Mouse (Mus musculus) lung, postnatal 10 days (tissue): ENCODE measurements at regions not wholly inside any gene's neighbourhood (a gene's known extent, or its start where the extent isn't known, plus 50 kb on each side); places are given as distances from the start of the nearest gene placed in this dataset.
"Not testable (repeated sequence)": the region's sequence is repeated elsewhere in the genome, so short reads cannot be mapped to it uniquely, and the experiment has no call there.

Experiments used
- DNase-seq: peaks from one replicate; pipeline ENCODE4 v3.0.0; 2021

DNA sequence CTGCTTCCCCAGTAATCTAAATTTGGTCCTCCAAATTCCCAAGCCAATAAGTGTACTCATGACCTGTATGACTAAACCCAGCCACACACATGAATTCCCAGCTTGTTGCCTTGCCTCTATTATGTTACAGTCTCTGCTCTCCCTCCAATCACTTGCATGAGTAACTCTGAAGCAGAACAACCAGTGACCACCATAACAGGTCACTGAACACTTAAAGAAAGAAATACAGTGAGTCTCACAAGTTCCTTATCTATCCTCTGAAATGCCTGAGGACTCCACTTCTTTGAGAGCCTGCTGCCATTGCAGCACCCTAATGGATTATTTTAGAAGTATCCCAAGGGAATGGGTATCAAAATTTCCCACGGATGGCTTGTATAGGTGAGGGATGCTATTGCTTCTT, 909.7 kb downstream of the Sorcs3 start:
- no peak for DNase-seq

DNA sequence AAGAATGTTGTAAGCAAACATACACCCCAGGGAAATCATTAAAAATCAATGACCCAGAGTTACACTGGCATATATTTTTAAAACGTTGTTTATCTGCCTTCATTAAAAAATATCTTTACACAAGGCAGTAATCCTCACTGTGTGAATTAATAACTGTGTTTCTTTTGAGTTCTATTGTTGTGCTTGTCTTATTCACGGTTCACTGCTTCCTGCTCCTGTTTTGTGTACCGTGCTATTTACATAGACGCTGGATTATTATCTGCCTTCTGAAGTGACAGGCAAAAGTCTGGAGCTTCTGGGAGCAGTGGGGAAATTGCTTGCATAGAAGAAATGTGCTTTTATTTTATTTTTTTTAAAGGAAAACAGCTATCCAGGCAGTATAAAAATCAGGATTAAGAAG, 925.8 kb downstream of the Sorcs3 start:
- DNase-seq = no peak

- no peak for DNase-seq
These were observed 966.3 kb downstream of the Sorcs3 start for GRCm38 (mm10) chr19:49172078-49172477.

- no peak for DNase-seq
These were observed 1002.1 kb downstream of the Sorcs3 start for GRCm38 (mm10) chr19:49207971-49208370.

DNA sequence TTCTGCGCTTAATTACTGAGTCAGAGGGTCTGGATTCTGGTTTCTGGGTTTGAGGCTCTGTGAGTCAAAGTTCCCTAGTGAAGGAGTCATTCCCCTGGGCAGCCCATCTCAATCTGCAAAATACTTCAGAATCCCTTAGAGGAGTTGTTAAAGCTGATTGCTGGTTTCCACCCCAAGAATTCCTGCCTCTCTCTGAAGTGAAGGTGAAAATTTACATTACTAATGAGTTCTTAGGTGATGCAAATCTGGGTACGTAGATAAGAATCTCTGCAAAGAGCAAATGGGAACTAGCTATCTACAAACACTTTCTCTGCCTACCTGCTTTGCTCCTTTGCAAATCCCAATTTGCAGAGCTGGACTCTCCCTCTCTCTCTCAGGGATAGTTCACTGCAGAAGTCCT, 1036.8 kb downstream of the Sorcs3 start:
- no peak for DNase-seq

GRCm38 (mm10) chr19:49245114-49245714, 1039.4 kb downstream of the Sorcs3 start:
- DNase-seq = no peak

DNA sequence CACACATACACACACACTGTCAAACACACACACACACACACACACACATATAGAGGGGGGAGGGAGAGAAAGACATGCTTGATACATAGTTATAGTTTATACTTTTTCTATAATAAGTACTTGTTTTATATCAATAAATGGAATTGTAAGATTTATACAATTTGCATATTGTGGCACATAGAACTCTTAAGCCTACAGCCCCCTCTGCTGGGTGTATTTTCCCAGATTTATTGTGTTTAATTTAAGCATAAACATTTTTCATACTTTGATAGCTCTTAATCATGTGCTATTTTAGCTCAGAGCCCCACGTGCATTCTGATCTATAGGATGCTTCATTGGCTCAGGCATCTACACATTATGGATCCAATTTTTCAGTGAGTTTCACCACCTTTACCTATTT, 1058.8 kb downstream of the Sorcs3 start:
- peak; percentile 10 for DNase-seq

DNA sequence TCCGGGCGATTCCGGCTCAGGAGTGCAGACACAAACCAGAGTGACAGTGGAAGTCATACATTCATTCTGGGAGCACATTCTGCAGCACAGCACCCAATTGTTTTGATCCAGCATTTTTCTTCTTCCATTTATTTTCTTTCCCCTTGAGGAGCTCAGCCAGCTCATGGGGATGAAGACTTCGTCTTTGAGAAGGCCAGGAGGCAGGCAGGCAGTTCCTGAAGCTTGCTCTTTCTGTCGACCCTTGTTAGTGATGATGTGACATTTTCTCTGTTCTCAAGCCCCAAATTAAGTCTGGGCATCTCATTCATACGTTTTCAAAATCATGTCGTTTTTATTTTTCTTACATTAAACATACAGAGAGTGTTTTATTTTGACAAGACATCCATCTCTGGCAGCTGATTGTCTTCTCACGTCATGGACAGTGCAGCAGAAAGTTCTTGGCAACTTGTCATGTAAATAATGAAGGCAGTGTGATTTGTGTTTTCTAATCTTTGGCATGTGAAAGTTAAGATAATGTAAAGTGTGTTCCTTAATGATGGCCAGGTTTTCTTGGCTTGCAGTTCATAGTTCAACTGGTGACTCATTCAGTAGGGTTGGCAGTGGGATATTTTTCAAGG, 1062.1 kb downstream of the Sorcs3 start:
- DNase-seq = peak; percentile 43

DNA sequence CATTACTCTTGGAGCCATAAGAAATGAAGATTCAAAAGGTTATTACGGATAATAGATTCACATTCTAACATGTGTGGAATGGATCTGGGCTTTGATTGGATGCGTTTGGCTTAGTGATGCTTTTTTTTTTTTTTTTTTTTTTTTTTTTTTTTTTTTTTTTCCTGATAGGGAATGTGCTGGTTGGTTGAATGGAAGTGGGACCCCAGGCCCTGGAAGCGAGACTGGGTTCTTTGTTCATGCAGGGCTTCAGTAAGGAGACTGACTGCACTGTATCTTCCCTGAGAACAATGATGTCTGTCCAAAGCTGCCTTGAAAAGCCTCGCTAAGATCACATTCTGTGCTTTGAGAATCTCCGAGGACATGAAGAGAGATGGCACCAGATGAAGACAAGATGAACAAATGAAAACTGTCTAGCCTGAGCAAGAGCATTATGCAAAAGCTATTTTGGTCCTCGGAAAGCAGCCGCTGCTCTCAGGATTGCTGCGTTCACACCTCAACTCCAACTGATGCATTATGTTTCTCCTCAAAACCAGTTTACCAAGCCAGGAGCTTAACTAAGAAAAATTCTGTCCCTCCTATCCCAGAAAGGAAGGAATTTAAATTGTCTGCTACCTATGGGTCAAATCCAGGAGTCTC, 1076.9 kb downstream of the Sorcs3 start:
- no peak for DNase-seq

DNA sequence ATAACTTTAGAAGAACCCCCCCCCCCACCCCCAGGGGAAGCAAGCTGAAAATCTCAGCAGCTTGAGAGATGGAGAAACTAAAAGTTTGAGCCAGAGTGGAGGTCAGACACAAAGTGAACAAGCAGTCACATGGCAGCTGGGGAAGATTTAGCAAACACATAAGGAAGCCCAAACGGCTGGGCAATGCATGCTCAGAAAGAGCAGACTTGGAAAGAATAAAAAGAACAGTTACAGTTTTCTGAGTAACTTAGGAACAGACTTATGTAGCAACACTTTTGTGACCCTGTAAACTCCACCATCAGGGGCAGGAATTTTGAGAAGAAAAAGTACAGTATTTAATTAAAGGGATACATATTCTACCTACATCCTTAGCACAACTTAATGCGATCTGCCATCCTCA, 1089.2 kb downstream of the Sorcs3 start:
- DNase-seq = peak; percentile 22

GRCm38 (mm10) chr19:49299351-49300271, 1093.8 kb downstream of the Sorcs3 start:
- DNase-seq = peak; percentile 51

DNA sequence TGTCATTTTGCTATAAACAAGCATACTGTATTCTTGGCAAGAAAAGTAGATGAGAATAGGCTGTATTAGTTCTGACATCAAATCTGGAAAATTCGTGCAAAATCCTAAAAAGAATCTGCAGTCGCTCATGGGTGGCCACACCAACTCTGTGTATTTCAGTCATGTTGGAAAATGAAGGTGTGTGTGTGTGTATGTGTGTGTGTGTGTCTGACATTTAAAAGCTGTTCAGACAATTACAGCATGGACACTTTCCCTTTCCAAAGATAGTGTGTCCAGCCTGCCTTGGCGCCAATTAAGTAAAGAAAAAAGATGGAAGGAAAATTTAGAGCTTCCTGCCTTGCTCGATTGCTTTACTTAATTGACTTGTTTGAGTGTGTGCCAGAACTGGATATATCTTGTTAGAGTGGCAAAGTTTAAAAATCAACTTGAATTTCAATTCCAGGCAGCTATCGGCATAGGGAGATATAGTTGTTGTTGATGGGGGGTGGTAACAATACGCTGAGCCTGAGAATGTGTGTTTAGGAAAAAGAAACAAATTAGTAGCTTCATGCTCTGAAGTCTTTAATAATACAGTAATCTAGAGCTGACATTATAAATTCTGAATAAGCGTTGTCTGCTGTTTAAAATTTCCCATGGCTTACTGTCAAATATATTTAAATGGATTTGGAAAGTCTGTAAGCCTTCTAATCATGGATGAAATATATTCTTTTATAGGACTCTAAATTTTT, 1095.7 kb downstream of the Sorcs3 start:
- DNase-seq = peak; percentile 37

DNA sequence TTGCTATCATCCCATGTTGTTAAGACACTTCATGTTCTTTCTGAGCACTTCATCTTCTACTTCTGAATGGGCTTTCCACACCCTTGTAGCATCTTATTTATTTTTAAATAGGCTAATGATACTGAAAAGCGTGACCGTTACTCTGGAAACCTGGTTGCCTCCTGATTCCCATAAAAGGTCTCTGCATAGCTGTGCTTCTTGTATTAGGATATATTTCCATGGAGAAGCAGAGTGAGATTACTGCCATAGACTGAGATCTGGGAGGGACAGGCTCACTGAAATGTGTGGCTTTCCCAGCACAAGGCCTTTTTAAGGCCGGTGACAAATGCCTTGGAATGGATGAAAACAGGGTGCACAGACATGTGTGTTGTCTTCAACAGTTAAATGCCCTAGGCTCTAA, 1100.0 kb downstream of the Sorcs3 start:
- no peak for DNase-seq

DNA sequence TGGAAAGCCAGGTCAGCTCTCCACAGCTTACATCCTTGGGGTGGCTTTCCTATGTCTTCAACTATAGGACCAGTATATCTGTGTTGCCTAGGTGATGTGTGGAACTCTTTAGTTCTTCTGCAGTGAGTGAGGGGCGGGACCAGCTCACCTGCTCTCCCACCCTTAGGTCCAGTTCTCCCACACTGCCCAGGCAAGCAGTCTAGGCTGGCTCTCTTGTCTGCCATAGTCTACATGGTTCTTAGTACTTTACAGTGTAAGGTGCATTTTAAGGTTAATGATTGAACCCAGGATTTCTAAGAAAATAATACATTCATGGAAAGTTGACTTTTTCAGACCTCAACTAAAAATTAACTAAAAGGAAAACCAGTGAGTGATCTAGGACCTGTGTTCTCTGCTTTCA, 1108.4 kb downstream of the Sorcs3 start:
- DNase-seq = no peak

GRCm38 (mm10) chr19:49359642-49360041, 1153.8 kb downstream of the Sorcs3 start:
- no peak for DNase-seq

GRCm38 (mm10) chr19:49360715-49361114, 1154.9 kb downstream of the Sorcs3 start:
- DNase-seq = no peak

DNA sequence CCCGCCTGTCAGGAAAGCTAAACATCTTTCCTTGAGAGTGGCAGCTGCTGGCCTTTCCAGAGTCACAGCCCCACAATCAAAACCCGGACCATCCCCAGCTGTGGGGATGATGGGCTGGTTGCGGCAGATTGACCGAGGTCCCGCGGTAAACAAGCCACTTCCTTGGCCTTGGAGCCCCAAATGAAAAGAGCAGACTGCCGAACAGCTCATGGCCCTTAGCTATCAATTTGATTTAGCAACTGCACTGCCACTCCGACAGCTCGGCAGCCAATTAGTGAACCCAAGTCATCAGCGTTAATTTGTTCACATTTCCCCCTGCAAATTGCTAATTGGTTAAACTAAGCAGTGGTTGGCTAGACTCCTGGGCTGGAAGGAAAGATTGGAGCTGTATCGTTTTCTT, 1155.3 kb downstream of the Sorcs3 start:
- not testable (repeated sequence) for DNase-seq

GRCm38 (mm10) chr19:49372921-49373320, 1167.1 kb downstream of the Sorcs3 start:
- DNase-seq = no peak

DNA sequence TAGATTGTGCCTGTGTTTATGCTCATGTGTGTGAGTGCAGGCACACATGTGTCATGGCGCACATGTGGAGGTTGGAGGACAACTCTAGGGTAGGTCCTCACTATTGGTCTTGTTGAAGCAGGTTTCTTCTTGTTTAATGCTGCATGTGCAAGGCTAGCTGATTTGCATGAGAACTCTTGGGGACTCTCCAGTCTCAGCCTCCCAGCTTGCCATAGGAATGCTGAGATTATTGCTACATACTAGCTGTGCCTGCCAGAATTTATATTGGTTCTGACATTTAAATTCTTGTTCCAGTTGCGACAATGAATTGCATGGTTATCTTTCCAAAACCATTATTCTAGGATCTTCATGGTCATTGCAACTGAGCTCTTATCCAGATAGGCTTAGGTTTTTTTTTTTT, 1168.5 kb downstream of the Sorcs3 start:
- DNase-seq = no peak

DNA sequence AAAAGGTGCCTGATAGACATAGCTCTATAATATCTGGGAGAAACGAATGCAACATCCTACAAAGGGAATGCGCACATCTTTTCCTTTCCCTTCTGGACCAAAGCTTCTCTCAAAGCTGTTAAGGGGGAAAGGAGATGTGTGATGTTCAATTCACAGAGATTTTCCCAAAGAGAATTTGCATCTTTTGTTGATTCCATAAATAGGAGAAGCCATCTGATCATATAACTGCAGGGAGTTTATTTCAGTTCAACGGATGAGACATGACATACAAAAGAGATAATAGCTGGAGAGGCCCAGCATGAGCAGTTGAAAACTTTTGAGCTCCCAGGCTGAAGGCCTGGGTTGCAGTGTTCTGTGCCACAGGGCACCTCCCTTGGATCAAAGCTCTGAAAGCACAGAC, 1169.1 kb downstream of the Sorcs3 start:
- DNase-seq = no peak

DNA sequence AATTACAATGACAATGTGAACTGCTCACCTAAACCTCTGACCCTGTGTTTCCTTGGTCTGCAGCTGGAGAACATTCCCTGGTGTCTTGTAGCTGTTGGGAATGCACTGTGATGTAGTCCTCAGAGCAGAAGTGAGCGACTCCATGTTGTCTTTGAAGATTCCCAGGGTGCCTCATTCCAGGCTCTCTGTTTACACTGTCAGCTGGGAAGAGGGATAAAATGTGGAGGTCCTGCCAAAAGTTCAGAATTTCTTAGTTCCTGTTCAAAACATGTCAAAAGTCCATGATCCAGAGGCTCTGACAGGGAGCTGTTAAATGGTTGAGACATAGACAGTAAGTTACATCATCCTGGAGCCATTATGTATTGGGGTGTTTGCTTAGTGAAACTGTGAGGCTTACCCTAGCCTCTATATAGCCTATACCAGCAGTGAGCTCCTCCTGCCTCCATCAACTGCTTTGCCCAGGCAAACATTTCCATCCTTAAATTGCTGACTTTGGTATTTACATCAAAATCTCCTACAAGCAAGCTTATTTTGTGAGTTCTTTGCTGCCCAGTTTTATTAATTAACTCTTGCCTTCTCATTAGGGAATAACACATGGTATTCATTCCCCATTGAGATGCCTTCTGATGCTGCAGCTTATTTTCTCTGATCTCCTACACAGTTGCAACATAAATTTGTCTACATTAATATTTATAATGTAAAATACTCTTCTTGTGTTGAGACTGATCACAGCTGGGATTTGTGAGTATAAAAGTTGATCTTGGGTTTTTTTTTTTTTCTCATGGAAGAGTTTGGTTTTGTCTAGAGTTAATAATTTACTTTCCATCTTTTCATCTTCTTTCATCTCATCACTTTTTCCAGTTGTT, 1170.2 kb downstream of the Sorcs3 start:
- peak; percentile 34 for DNase-seq

DNA sequence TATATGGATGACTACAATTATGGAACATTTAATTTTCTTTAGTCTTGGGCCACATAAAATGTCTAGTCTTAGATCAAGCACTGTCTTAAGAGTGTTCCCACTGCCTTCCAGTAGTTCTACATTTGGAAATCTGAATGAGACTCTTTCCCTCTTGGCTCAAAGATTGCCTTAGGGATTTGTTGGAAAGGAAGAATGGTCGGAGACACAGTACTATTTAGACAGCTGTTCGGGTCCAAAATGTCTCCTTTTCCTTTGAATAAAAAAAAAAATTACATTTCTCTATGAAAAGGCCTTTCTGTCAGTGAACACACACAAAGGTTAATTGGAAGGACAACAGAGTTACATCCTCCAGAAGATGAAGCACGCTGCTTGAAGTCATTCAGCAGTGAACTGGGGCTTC, 1173.8 kb downstream of the Sorcs3 start:
- DNase-seq = no peak
